Mouse (Mus musculus): ENCODE measurements at regions not wholly inside any gene's neighbourhood (a gene's known extent, or its start where the extent isn't known, plus 50 kb on each side); places are given as distances from the start of the nearest gene placed in this dataset.

DNA sequence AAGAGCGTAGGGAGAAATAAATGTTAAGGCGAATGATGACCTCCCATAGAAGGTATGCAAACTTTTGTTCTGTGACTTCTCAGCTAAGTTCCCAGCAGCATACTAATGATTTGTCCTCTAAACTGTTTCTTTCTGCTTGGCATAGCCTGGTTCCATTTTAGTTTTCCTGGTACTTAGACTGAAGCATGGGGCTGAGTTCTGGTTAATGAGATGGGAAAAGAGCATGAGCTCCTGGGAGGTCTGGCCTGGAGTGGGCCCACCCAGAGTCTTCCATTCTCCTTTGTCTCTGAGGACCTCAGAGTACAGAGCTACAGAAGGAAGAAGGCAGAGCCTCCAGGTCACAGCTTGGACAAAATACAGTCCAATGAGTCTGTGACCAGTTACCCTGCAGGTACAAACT, 586.9 kb upstream of the B3galt2 start:
- Histone ChIP-seq H3K27me3 (ENCODE audit: control insufficient read depth, insufficient read depth, low read length) (no peaks in the 10 kb centered on the region), H3K4me2 (ENCODE audit: low read depth, low read length) (no peak overlapping the region), H3K9ac (replicated peaks; ENCODE audit: low read depth, low read length) (no peak overlapping the region), H3K9me3 (replicated peaks; ENCODE audit: control insufficient read depth, low read length) (no peaks in the 10 kb centered on the region), H3K4me1 (ENCODE audit: control insufficient read depth, insufficient read depth) (no peaks in the 10 kb centered on the region), H3K36me3 (replicated peaks; ENCODE audit: control insufficient read depth, insufficient read depth, low read length) (no peaks in the 10 kb centered on the region), H3K27ac (ENCODE audit: low read depth) (no peak overlapping the region), H3K4me3 (ENCODE audit: low read depth, low read length) (no peak overlapping the region)
- no peak for ATAC-seq (ENCODE audit: insufficient read depth, low read depth)
- no peak for DNase-seq (ENCODE audit: low spot score)
- WGBS: 97% methylated on average over 2 of the region's 2 CpGs
- TF ChIP-seq EP300 (IDR thresholded peaks at IDR 0.05; ENCODE audit: low read depth) (no peak), CTCF (IDR thresholded peaks at IDR 0.05; ENCODE audit: low read depth) (no peak)

DNA sequence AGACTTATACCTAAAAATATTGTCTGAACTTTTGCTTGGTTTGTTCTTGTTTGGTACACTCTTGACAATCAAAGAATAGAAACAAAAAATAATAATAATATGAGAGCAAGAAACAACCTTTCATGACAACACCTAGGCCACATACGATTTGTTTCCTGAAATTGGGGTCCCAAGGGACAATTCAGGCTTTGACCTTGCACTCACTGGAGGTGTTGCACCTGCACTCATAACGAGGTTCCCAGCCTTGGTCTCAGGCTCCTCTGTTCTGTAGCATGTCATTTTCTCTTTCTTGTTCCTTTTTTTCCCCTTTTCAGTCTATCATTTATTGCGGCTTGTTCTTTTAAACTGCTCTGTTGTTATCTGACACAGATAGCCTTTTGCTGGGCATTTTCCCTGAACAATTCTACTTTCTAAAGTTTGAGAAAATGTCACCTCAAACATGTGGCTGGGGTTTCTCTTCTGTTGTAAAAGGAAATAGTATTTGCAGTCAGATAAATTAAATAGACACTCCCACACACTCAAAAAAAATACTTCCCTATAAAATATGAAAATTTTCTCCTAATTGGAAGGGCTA, 585.9 kb upstream of the B3galt2 start:
- Histone ChIP-seq H3K9ac (replicated peaks; ENCODE audit: low read depth, low read length) (no peak overlapping the region), H3K4me3 (ENCODE audit: low read depth, low read length) (no peak overlapping the region), H3K27ac (ENCODE audit: low read depth) (no peak overlapping the region), H3K36me3 (replicated peaks; ENCODE audit: control insufficient read depth, insufficient read depth, low read length) (no peaks in the 10 kb centered on the region), H3K27me3 (ENCODE audit: control insufficient read depth, insufficient read depth, low read length) (no peaks in the 10 kb centered on the region), H3K4me1 (ENCODE audit: control insufficient read depth, insufficient read depth) (no peaks in the 10 kb centered on the region), H3K4me2 (ENCODE audit: low read depth, low read length) (no peak overlapping the region), H3K9me3 (replicated peaks; ENCODE audit: control insufficient read depth, low read length) (no peaks in the 10 kb centered on the region)
- WGBS: 59% methylated on average over 3 of the region's 3 CpGs
- DNase-seq (ENCODE audit: low spot score) (no peak), ATAC-seq (ENCODE audit: insufficient read depth, low read depth) (no peak)
- TF ChIP-seq EP300 (IDR thresholded peaks at IDR 0.05; ENCODE audit: low read depth) (no peak), CTCF (IDR thresholded peaks at IDR 0.05; ENCODE audit: low read depth) (no peak)

DNA sequence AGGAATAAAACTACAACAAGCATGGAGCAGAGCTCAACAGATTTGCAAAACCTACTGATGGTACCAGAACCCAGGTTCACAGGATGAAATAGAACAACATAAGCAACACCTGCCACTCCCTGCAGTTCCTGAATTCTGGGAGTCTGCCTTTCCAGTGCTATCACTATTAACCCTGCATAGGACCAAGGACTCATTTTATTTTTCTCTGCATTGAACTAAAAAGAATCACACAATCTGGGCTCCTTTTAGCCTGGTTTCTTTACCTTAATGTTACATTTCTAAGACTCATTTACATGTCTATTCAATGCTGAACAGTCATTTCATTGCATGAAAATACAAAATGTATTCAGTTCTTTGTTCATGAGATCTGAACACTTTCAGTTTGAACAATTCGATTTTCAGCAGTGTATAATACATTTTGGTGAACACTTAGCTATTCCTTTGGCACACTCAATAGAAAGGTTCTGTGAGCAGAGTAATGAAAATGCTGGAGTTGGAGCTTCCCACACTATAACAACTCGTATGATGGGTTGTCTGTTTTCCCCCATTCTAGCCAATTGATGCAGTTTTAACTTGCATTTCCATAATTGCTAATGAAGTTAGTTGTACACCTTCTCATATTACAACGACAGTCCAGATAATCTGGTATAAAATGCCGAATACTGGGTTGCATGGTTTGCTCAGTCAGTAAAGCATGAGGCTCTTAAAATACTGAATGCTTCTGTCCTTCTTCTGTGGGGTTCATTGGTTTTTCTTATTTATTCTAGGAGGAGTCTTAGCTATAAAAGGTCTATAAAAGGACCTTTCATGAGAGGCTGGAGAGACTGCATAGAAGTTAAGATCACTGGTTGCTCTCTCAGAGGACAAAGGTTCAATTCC, 579.5 kb upstream of the B3galt2 start:
- H3K27ac ChIP-seq (ENCODE audit: low read depth): no peak overlapping the region
- no peaks in the 10 kb centered on the region for H3K36me3 ChIP-seq (replicated peaks; ENCODE audit: control insufficient read depth, insufficient read depth, low read length)
- no peaks in the 10 kb centered on the region for H3K27me3 ChIP-seq (ENCODE audit: control insufficient read depth, insufficient read depth, low read length)
- WGBS: 66% methylated on average over 4 of the region's 4 CpGs
- no peak overlapping the region for H3K4me2 ChIP-seq (ENCODE audit: low read depth, low read length)
- ATAC-seq (ENCODE audit: insufficient read depth, low read depth) (no peak), DNase-seq (ENCODE audit: low spot score) (no peak)
- no peaks in the 10 kb centered on the region for H3K9me3 ChIP-seq (replicated peaks; ENCODE audit: control insufficient read depth, low read length)
- H3K4me3 ChIP-seq (ENCODE audit: low read depth, low read length): no peak overlapping the region
- H3K4me1 ChIP-seq (ENCODE audit: control insufficient read depth, insufficient read depth): no peaks in the 10 kb centered on the region
- no peak overlapping the region for H3K9ac ChIP-seq (replicated peaks; ENCODE audit: low read depth, low read length)
- no peak for TF ChIP-seq EP300 (IDR thresholded peaks at IDR 0.05; ENCODE audit: low read depth)
- TF ChIP-seq CTCF (IDR thresholded peaks at IDR 0.05; ENCODE audit: low read depth): no peak

DNA sequence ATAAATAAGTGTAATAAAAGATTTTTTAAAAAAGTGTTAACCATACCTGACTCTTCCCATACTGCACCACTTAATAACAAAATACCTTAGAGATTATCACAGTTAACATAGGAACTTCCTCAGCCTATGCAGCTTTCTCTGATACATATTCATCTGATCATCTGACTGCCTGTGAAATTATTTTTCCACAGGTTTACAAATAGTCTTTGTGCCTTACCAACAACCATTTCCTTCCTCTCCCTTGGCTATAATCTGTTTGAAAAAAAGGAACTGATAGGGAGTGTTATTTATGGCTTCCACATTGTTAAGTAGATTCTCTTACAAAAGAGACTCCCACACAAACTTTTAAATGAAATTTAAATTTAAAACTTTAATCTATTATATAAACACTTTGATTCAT, 575.0 kb upstream of the B3galt2 start:
- H3K4me1 ChIP-seq (ENCODE audit: control insufficient read depth, insufficient read depth): no peaks in the 10 kb centered on the region
- H3K4me3 ChIP-seq (ENCODE audit: low read depth, low read length): no peak overlapping the region
- H3K9me3 ChIP-seq (replicated peaks; ENCODE audit: control insufficient read depth, low read length): no peaks in the 10 kb centered on the region
- no peaks in the 10 kb centered on the region for H3K27me3 ChIP-seq (ENCODE audit: control insufficient read depth, insufficient read depth, low read length)
- no peak for ATAC-seq (ENCODE audit: insufficient read depth, low read depth)
- H3K4me2 ChIP-seq (ENCODE audit: low read depth, low read length): no peak overlapping the region
- no peaks in the 10 kb centered on the region for H3K36me3 ChIP-seq (replicated peaks; ENCODE audit: control insufficient read depth, insufficient read depth, low read length)
- no peak overlapping the region for H3K9ac ChIP-seq (replicated peaks; ENCODE audit: low read depth, low read length)
- DNase-seq (ENCODE audit: low spot score): no peak
- TF ChIP-seq EP300 (IDR thresholded peaks at IDR 0.05; ENCODE audit: low read depth) (no peak), CTCF (IDR thresholded peaks at IDR 0.05; ENCODE audit: low read depth) (no peak)
- H3K27ac ChIP-seq (ENCODE audit: low read depth): no peak overlapping the region

DNA sequence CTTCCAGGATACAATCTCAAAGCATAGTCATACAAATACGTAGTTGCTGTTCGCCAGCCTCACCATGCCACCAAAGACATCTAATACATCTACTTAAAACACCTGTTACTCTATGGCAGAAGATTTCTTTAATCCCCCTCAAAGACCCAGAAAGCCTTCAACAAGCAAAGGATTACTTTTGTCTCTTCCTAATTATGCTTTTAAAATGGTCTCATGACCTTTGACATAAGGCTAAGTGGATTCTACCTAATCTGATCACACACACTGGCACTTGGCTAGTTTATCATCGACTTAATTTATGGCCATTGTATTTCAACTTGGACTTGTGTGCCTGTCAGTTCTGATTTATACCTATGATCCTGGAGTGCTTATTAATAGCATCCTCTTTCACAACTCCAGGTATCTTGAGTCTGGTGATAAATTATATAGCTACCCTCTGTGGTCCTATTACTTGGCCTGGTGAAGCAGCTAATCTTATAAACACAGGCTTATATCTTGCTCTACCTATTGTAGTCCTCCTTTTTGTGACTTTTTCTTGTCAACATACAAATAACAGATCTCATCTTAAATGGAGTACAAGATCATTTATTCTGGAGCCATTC, 568.6 kb upstream of the B3galt2 start:
- 72% methylated on average over 3 of the region's 3 CpGs for WGBS
- H3K4me2 ChIP-seq (ENCODE audit: low read depth, low read length): no peak overlapping the region
- H3K9ac ChIP-seq (replicated peaks; ENCODE audit: low read depth, low read length): no peak overlapping the region
- DNase-seq (ENCODE audit: low spot score) (no peak), ATAC-seq (ENCODE audit: insufficient read depth, low read depth) (no peak)
- H3K9me3 ChIP-seq (replicated peaks; ENCODE audit: control insufficient read depth, low read length): no peaks in the 10 kb centered on the region
- no peak for TF ChIP-seq EP300 (IDR thresholded peaks at IDR 0.05; ENCODE audit: low read depth)
- TF ChIP-seq CTCF (IDR thresholded peaks at IDR 0.05; ENCODE audit: low read depth): no peak
- no peaks in the 10 kb centered on the region for H3K4me1 ChIP-seq (ENCODE audit: control insufficient read depth, insufficient read depth)
- no peaks in the 10 kb centered on the region for H3K36me3 ChIP-seq (replicated peaks; ENCODE audit: control insufficient read depth, insufficient read depth, low read length)
- no peaks in the 10 kb centered on the region for H3K27me3 ChIP-seq (ENCODE audit: control insufficient read depth, insufficient read depth, low read length)
- no peak overlapping the region for H3K27ac ChIP-seq (ENCODE audit: low read depth)
- H3K4me3 ChIP-seq (ENCODE audit: low read depth, low read length): no peak overlapping the region
